Mouse (Mus musculus) CH12.LX (cell line): ENCODE measurements at regions not wholly inside any gene's neighbourhood (a gene's known extent, or its start where the extent isn't known, plus 50 kb on each side); places are given as distances from the start of the nearest gene placed in this dataset.

Experiments
- DNase-seq: peaks from one replicate; pipeline ENCODE4 v3.0.0-alpha.2; 2013; ENCODE audit errors: extremely low read depth
- H3K27ac ChIP-seq: 2 replicates; pipeline ENCODE4 v1.5.1; 2012; ENCODE audit warnings: low read depth, mild to moderate bottlenecking, control low read depth, moderate library complexity; ENCODE audit not compliant: insufficient read depth
- H3K27me3 ChIP-seq: replicated peaks from 2 replicates; pipeline ENCODE3; 2012; ENCODE audit warnings: inconsistent platforms
- H3K36me3 ChIP-seq, 2 experiments: replicated peaks in 1 of 2; 2 replicates each; pipeline versions ENCODE3 to v1.6.1; 2012; ENCODE audit warnings: inconsistent platforms in 1 of 2, low read length in 1 of 2, mild to moderate bottlenecking in 1 of 2, mixed read lengths in 1 of 2, moderate library complexity in 1 of 2; ENCODE audit not compliant: control insufficient read depth in 1 of 2, insufficient read depth in 1 of 2
- H3K4me1 ChIP-seq, 2 experiments: 2 replicates each; pipeline ENCODE4 v1.6.1; 2012; ENCODE audit warnings: inconsistent platforms in 1 of 2, moderate library complexity in 1 of 2; ENCODE audit not compliant: insufficient read depth in 2 of 2, control insufficient read depth in 1 of 2
- H3K4me2 ChIP-seq: 2 replicates; pipeline ENCODE4 v1.6.1; 2012; ENCODE audit warnings: low read depth, mild to moderate bottlenecking, control low read depth; ENCODE audit not compliant: poor library complexity, insufficient read depth, severe bottlenecking
- H3K4me3 ChIP-seq, 3 experiments: fragments of 150-350 bp in 1 of 3; sonication (generic) in 1 of 3; replicated peaks in 1 of 3; 2 replicates each; pipeline versions ENCODE3 to v1.5.1; 2011 to 2012; ENCODE audit warnings: low read depth in 2 of 3, low read length in 2 of 3, mild to moderate bottlenecking in 2 of 3, moderate library complexity in 2 of 3, control low read depth in 1 of 3, improper control_type of control experiment in 1 of 3, inconsistent platforms in 1 of 3, mixed read lengths in 1 of 3; ENCODE audit not compliant: poor library complexity in 1 of 3
- H3K79me2 ChIP-seq: replicated peaks from 2 replicates; pipeline ENCODE4 v1.6.1; 2012; ENCODE audit warnings: mild to moderate bottlenecking, moderate library complexity; ENCODE audit not compliant: control insufficient read depth, poor library complexity, insufficient read depth, severe bottlenecking; ENCODE audit errors: extremely low read depth
- H3K9ac ChIP-seq: 2 replicates; pipeline ENCODE4 v1.6.1; 2012; ENCODE audit warnings: low read depth, mild to moderate bottlenecking, control low read depth, moderate library complexity; ENCODE audit not compliant: insufficient read depth
- H3K9me3 ChIP-seq: replicated peaks from 2 replicates; pipeline ENCODE3; 2012; ENCODE audit warnings: low read length, inconsistent platforms, mixed read lengths
- CHD1 ChIP-seq: IDR thresholded peaks from 2 replicates; pipeline ENCODE4 v1.6.1; 2012; ENCODE audit warnings: low read depth, low read length, improper control_type of control experiment, inconsistent platforms
- CHD2 ChIP-seq: IDR thresholded peaks from 2 replicates; pipeline ENCODE4 v1.6.1; 2011; ENCODE audit warnings: low read length, improper control_type of control experiment
- E2F4 ChIP-seq: IDR thresholded peaks from 2 replicates; pipeline ENCODE4 v1.6.1; 2011; ENCODE audit warnings: low read depth, low read length, improper control_type of control experiment; ENCODE audit not compliant: insufficient replicate concordance
- ELF1 ChIP-seq: IDR thresholded peaks from 2 replicates; pipeline ENCODE4 v1.6.1; 2014; ENCODE audit warnings: low read depth, mild to moderate bottlenecking, inconsistent platforms, low read length, improper control_type of control experiment
- EP300 ChIP-seq: IDR thresholded peaks from 2 replicates; pipeline ENCODE4 v1.6.1; 2011; ENCODE audit warnings: low read length, improper control_type of control experiment
- ETS1 ChIP-seq: conservative IDR thresholded peaks from 2 replicates; pipeline ENCODE4 v1.6.1; 2012; ENCODE audit warnings: low read depth, mild to moderate bottlenecking, inconsistent platforms, low read length, improper control_type of control experiment, moderate library complexity
- GABPA ChIP-seq: IDR thresholded peaks from 2 replicates; pipeline ENCODE4 v1.6.1; 2012; ENCODE audit warnings: low read depth, low read length, improper control_type of control experiment, inconsistent platforms; ENCODE audit not compliant: insufficient replicate concordance
- HCFC1 ChIP-seq: IDR thresholded peaks from 2 replicates; pipeline ENCODE4 v1.6.1; 2012; ENCODE audit warnings: low read depth, mild to moderate bottlenecking, inconsistent platforms, low read length, improper control_type of control experiment
- IRF4 ChIP-seq: IDR thresholded peaks from 2 replicates; pipeline ENCODE4 v1.6.1; 2014; ENCODE audit warnings: low read depth, mild to moderate bottlenecking, inconsistent platforms, low read length, improper control_type of control experiment
- JUND ChIP-seq: conservative IDR thresholded peaks from 2 replicates; pipeline ENCODE4 v1.6.1; 2011; ENCODE audit warnings: low read depth, low read length, improper control_type of control experiment
- MAFK ChIP-seq: IDR thresholded peaks from 2 replicates; pipeline ENCODE4 v1.6.1; 2011; ENCODE audit warnings: low read length, improper control_type of control experiment; ENCODE audit not compliant: insufficient replicate concordance
- MAX ChIP-seq: IDR thresholded peaks from 2 replicates; pipeline ENCODE4 v1.6.1; 2011; ENCODE audit warnings: low read length, improper control_type of control experiment
- MXI1 ChIP-seq: IDR thresholded peaks from 2 replicates; pipeline ENCODE4 v1.6.1; 2011; ENCODE audit warnings: mild to moderate bottlenecking, low read depth, low read length, improper control_type of control experiment
- NRF1 ChIP-seq: IDR thresholded peaks from 2 replicates; pipeline ENCODE4 v1.6.1; 2014; ENCODE audit warnings: low read depth, mild to moderate bottlenecking, inconsistent platforms, low read length, improper control_type of control experiment, moderate library complexity
- PAX5 ChIP-seq: IDR thresholded peaks from 2 replicates; pipeline ENCODE4 v1.6.1; 2012; ENCODE audit warnings: low read length, inconsistent platforms, mixed read lengths
- POLR2A ChIP-seq: IDR thresholded peaks from 2 replicates; pipeline ENCODE4 v1.6.1; 2011; ENCODE audit warnings: low read depth, mild to moderate bottlenecking, improper control_type of control experiment, low read length
- POLR2AphosphoS2 ChIP-seq: IDR thresholded peaks from 2 replicates; pipeline ENCODE4 v1.6.1; 2011; ENCODE audit warnings: low read depth, low read length, improper control_type of control experiment
- RAD21 ChIP-seq: IDR thresholded peaks from 2 replicates; pipeline ENCODE4 v1.6.1; 2011; ENCODE audit warnings: low read depth, mild to moderate bottlenecking, low read length, improper control_type of control experiment, moderate library complexity
- SMC3 ChIP-seq: IDR thresholded peaks from 2 replicates; pipeline ENCODE4 v1.6.1; 2011; ENCODE audit warnings: low read depth, low read length, improper control_type of control experiment
- TBP ChIP-seq: conservative IDR thresholded peaks from 2 replicates; pipeline ENCODE4 v1.6.1; 2011; ENCODE audit warnings: low read depth, low read length, improper control_type of control experiment
- TCF12 ChIP-seq: IDR thresholded peaks from 2 replicates; pipeline ENCODE4 v1.6.1; 2014; ENCODE audit warnings: low read depth, mild to moderate bottlenecking, inconsistent platforms, low read length, improper control_type of control experiment
- UBTF ChIP-seq: IDR thresholded peaks from 2 replicates; pipeline ENCODE4 v1.6.1; 2012; ENCODE audit warnings: low read depth, mild to moderate bottlenecking, inconsistent platforms, low read length, improper control_type of control experiment, moderate library complexity
- USF2 ChIP-seq: conservative IDR thresholded peaks from 2 replicates; pipeline ENCODE4 v1.6.1; 2011; ENCODE audit warnings: low read depth, low read length, improper control_type of control experiment
- ZNF384 ChIP-seq: IDR thresholded peaks from 2 replicates; pipeline ENCODE4 v1.6.1; 2012; ENCODE audit warnings: low read depth, low read length, improper control_type of control experiment, inconsistent platforms
- dilution Hi-C: fragments of 300-500 bp; cut with MboI; formaldehyde crosslinking; loops from 2 replicates; pipeline ENCODE4 v1.14.3; 2020; ENCODE audit warnings: low sequenced_read_pairs; ENCODE audit not compliant: extremely low pct_unique_long_range_greater_than_20kb, extremely low pct_ligation_motif_present
- in situ Hi-C: fragments of 300-500 bp; cut with MboI; formaldehyde crosslinking; loops from 3 replicates; pipeline ENCODE4 v1.14.3; 2019; ENCODE audit warnings: low sequenced_read_pairs, low pct_ligation_motif_present, low pct_unique_long_range_greater_than_20kb, mixed read lengths

DNA sequence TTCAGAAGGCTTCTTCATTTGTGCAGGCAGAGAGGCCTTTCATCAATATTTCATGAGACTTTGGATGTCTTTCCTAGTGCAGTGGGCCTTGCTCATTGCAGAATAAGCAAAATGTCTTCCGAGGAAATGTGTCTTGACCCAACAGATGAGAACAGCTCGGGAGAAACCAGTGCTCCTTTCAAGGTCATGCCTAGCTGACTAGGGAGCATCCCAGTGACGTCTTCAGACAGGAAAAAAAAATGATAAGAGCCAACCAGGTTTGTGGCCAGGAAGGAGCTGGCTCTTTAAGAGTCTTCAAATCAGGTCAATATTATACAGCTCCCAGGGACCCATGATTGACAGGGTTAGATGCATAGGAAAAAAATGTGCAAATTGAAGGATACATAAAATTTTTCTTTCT is 224.9 kb upstream of the Sox11 start:
- TF ChIP-seq ZNF384 (no peak), CHD1 (no peak), POLR2A (no peak), EP300 (no peak), JUND (no peak), GABPA (no peak), UBTF (no peak), CHD2 (no peak), ELF1 (no peak), PAX5 (no peak), MXI1 (no peak), MAX (no peak)
- TF ChIP-seq, all 38 proteins: peak for 0
- Histone ChIP-seq H3K9ac (no peak overlapping the region), H3K79me2 (no peaks in the 10 kb centered on the region), H3K36me3 (no peaks in the 10 kb centered on the region), H3K9me3 (peaks cover 51% of the 10 kb centered on the region), H3K4me1 (no peaks in the 10 kb centered on the region), H3K4me2 (no peak overlapping the region), H3K4me3 (no peak overlapping the region), H3K27me3 (no peaks in the 10 kb centered on the region), H3K27ac (no peak overlapping the region)
- in situ Hi-C loops: no loop called here
- no peak for DNase-seq
- dilution Hi-C loops: no loop called here

DNA sequence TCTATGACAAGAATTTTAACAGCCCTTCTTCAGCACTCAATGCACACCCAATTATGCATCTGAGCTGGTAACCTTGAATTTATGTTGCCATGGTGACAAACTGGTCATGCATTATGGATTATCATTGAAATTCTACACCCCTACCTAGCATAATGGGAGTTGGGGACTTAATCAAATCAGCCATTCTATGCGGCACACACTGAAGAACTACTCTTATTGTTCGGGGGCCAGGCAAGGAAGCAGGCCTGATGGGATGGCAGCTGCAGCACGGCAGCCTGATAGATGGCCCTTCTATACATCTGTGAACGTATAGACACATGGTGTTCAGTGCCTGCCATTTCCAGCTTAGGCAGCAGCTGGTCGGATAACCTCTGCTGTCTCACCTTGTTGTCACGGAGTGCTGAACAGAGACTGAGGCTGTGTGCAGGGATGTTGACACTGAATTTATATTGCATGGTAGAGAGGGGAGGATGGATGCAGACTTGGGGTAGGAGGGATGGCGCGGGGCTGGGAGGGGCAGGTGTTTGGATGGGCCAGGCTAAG is 223.7 kb upstream of the Sox11 start:
- DNase-seq: no peak
- no peak overlapping the region for H3K4me3 ChIP-seq
- H3K9ac ChIP-seq: no peak overlapping the region
- TF ChIP-seq TBP (no peak), HCFC1 (no peak), E2F4 (no peak), IRF4 (no peak), ETS1 (no peak), TCF12 (no peak), MAFK (no peak), USF2 (no peak), PAX5 (no peak), NRF1 (no peak), JUND (no peak), EP300 (no peak), RAD21 (no peak), POLR2AphosphoS2 (no peak), SMC3 (no peak), MAX (no peak)
- TF ChIP-seq, all 38 proteins: peak for 0
- dilution Hi-C loops: no loop called here
- Histone ChIP-seq H3K79me2 (no peaks in the 10 kb centered on the region), H3K27me3 (no peaks in the 10 kb centered on the region), H3K9me3 (peaks cover 50% of the 10 kb centered on the region), H3K4me1 (no peaks in the 10 kb centered on the region), H3K36me3 (no peaks in the 10 kb centered on the region), H3K4me2 (no peak overlapping the region), H3K27ac (no peak overlapping the region)
- in situ Hi-C loops: no loop called here
